Mouse (Mus musculus) spleen, postnatal 4 days (tissue): ENCODE data around the gene Tnrc6a.

Source experiments
- DNase-seq, 2 experiments: peaks; one replicate each; pipeline ENCODE4 v3.0.0; 2022; ENCODE audit warnings: low spot score in 2 of 2

Tnrc6a gene

DNA sequence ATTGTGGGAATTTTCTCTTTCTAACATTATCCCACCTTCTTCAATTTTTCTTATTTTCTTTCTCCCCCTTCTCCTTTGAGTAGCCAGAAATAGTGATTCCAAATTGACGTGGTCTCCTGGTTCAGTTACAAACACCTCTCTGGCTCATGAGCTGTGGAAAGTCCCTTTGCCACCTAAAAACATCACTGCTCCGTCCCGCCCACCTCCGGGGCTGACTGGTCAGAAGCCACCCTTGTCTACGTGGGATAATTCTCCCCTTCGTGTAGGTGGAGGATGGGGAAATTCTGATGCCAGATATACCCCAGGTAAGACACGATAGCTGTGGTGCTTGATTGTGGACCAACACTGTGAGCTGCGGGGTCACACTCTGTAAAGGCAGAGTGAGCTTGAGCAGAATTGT, 66.1 kb downstream of the Tnrc6a start:
- DNase-seq, result no peak

DNA sequence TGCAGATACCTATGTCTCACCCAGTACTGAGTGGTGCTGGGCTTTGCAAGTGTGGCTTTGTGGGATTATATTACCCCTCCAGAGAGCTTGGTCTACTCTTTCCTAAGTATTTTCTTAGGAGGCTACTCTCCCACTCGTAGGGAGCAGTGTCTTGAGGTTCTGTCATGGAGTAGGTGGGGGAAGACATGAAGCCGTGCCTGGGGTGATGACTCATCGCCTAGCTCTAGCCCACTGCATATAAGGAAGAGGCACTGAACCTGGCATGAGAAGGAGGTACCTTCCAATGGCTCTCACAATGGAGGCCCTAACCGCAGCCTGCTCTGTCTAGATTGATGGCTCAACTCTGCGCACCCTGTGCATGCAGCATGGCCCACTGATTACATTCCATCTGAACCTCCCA, 68.0 kb downstream of the Tnrc6a start:
- no peak for DNase-seq

DNA sequence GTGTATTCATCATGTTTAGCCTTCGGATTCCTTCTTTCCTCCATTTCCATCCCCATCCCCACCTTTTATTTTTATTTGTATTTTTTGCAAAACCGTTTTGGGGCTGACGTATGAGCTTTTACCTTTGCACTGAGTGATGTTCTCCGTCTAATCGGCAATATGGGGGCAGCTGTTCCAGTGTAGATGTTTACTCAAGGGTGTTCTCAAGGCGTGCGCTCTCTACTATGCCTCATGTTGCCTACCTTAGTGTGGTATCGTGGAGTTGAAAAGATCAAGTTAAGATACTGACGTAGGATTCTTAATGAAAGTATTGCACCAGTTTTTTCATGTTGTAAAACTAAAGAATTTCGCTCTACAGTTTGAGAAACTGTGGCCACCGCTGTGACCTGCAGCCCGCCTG, 69.5 kb downstream of the Tnrc6a start:
- DNase-seq, result no peak

DNA sequence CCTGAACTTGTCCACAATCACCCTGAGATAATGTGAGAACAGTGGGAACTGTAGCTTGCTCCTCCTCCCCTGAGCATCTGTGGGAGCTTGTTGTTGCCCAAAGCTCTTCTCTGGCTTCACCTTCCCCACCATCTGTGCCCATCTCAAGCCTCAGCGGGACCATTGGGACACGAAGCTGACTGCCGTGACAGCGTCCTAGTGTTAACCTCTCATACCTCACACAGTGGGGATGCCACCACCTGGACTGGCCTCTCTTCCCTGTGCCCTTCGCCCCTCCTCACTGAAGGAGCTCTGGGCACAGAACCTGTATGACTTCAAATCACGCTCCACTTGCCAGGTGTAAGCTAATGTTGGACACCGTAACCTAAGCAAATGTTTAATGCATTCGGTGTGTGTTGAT, 71.0 kb downstream of the Tnrc6a start:
- DNase-seq, result no peak

DNA sequence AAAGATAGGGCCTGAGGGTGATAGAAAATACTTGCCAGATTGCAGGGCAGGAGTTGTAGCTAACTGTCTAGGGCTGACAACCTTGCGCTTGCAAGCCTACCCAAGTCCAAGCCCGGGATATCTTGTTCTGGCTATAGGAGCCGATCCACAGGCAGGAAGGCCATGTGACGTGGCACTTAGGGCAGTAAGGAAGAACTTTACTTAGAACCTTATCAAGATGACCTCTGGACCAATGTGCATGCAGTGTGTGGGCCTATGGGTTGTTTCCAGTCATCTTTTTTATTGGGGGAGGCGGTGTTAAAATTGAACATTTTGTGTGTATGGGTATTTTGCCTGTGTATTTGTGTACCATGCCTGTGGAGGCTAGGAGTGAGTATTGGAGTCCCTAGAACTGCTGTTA, 72.7 kb downstream of the Tnrc6a start:
- no peak for DNase-seq

DNA sequence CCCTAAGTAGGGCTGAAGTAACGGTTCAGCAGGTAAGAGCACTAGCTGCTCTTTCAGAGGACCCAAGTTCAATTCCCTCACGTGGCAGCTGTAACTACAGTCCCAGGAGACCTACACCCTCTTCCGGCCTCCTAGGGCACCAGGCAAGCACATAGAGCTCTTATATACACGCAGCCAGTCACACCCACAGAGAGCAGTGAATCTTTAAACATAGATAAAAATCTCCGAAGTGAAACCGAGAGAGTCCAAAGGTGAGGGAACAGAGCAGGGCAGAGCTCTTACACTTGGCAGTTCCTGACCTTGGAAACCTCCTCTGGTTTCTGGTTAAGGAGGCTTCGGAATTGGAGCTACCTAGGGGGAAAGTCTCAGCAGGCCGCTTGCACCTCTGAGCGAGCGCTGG, 75.0 kb downstream of the Tnrc6a start:
- DNase-seq, result no peak

DNA sequence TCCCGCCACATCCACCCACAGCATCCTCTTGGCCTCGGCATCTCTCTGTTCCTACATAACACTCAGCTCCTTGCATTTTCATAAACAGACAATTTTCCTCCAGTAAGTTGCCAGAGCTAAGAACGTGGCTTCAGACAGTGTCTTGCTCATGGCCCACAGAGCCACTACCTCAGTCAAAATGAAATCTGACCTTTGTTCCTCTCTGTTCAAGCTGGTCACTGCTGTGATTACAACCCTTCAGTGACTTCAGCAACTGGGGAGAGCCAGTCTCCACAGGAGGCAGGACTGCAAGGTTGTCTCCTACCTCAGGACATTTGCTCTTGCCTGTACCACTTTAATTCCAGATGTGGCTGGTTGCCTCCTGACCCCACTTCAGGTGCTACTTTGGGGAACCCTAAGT, 75.5 kb downstream of the Tnrc6a start:
- no peak for DNase-seq

DNA sequence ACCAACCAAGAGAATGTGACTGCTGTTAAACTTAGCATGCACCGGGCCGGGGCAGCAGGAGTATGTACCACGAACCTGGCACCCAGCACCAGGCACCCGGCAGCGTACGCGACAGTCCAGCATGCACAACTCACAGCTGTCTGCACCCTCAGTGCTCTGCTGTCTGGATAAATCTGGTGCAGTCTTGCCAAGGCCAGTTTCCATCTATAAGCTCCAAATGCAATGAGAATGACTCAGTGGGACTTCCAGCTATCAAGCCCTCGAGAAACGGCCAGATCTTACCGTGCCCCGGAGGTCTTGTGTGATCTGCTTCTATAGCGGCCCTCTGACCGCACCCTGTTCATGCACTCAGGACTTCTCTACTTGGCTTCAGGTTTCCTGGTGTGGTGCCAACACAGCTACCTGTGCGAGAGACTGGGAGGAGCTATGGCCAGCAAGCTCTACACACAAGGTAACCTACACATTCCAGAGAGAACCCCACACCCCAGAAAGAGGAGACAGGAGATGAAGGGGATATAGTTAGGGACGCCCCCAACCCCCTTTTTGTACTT, 76.0 kb downstream of the Tnrc6a start:
- no peak for DNase-seq

DNA sequence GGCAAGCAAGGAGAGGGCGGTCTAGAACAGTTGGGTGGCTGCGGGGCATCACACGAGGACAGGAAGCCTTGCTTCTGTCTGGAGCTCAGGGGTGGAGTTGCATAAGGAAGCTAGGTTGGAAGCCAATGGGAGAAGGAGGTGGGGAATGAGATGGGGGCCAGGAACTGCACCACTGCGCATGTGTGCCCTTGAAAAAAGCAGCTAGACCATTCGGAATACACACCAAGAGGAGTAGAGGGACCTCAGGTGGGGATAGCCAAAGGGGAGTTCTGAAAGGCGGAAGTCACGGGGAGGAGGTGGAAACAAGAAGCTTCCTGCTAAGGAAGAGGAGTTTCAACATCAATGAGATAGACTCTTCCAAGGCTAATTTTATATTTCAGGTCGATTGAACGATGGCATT, 77.0 kb downstream of the Tnrc6a start:
- DNase-seq, result no peak

DNA sequence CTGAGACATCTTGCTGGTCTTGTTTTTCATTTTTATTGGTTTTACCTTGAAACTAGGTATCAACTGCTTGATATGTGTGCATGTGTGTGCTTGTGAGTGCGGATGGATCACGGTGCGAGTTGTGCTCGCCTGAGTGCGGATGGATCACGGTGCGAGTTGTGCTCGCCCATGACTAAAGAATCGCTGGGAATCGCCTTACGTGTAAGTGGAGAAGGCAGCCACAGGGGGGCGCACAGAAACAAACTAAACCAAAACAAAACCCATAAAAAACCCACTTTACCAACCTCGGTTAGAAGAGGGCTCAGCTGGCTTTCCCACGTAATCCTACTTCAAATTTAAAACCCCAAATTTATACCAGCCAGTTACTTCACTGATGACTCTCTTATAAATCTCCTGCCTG, 81.6 kb downstream of the Tnrc6a start:
- DNase-seq, result peak; percentile 30 to 80

DNA sequence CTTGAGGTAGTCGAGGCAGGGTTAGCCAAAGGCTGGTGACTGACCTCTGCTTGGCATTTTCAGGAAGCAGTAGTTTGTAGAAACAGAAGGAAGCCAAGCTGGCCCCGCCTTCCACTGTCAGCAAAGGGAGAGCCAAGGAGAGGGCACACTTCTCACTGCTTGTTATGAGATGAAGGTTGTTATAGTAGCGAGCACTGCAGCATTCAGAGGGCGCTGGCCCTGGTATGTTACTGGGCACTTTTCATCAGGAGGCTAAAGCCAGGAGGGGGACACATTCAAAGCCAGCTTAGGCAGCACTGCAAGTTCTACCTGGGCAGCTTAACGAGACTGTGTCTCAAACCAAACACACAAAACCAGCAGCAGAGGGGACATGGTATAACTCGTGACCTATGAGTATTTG, 83.9 kb downstream of the Tnrc6a start:
- no peak for DNase-seq

DNA sequence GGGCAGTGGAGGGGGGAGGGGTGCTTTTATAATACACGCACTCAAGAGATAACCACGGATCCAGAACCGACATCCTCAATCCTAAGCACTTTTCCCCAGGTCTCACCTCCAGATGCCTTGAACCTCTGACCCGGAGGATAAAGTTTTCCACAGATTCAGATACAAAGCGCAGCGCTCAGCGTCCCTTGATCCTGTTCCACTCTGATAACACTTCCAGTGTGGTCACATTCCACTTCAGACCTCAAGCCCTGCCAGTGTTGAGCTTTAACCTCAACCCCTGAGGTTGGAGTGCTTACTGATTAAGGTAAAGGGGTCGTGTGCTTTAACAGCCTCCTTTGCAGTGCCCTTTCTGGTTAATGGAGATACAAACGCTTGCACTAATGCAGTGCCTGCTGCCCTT, 86.2 kb downstream of the Tnrc6a start:
- no peak for DNase-seq

DNA sequence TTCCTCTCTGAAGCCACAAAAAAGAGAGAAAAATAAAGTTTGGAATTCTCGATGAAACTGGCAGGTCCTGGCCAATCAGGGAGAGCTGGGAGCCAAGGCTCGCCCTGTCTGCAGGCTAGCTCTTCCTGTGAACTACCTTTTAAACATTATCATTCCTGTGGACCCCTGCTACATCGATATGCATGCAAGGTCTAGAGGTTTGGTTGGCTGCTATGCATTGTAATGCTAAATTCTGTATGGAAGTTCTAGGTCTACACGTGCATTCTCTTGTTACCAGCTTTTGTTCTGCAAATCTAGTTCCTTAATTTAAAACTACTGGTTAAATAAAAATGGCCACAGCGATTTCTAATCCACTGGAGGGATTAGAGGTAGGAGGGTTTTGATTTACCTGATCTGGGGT, 87.8 kb downstream of the Tnrc6a start:
- DNase-seq, result no peak

DNA sequence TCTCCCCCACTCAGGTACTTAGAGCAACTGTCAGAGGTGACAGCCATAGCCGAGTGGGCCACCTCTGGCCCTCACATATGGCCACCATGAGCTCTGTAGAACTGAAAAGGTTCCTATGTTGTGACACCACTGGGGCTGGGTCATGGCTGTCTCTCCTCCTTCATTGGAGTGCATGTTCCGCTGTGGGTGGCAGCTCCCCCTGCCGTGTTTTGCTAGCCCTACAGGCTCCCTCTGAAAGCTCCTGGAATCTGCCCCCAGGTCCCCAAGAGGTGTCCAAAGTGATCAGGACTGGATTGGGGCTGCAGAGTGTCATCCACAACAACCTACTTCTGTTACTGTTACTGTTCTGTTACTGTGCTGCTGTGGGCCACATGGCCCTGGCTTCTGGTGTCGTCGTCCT, 88.6 kb downstream of the Tnrc6a start:
- no peak for DNase-seq

DNA sequence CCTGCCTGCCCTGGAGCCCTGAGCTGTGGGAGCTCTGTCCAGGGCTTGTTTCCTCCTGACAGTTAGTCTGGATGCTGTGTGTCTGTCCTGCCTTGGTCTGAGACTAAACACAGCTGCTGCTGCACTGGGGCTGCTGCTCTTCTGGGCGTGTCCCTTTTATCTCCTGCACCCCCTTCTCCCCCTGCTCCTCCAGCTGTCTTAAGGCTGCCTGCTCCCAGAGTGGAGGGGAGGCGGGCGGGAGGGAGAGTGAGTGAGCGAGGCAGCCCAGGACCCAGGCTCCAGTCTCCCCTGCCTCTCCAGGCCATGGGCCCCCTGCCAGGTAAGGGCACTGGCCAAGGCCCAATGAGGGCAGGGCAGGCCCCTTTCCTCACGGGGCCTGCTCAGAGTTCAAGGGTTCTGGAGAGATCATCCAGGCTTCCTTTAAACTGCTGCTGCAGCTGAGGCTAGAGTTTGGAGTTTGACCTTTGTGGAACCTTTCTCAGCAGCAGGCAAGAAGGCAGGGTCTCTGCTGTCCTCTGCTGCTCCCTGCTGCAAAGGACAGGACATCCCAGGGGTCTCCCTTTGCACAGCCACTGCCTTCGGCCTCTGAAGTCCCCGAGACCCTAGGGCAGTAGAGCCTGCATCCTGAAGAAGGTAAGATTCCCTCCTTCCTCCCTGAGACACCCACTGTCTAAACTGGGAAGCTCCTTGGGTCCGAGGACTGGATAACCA, 90.8 kb downstream of the Tnrc6a start, which contains the start of gene Slc5a11:
Gene Slc5a11, plus strand, starts transcription at position 416 of the 711 bp plus-strand sequence.
- no peak for DNase-seq

DNA sequence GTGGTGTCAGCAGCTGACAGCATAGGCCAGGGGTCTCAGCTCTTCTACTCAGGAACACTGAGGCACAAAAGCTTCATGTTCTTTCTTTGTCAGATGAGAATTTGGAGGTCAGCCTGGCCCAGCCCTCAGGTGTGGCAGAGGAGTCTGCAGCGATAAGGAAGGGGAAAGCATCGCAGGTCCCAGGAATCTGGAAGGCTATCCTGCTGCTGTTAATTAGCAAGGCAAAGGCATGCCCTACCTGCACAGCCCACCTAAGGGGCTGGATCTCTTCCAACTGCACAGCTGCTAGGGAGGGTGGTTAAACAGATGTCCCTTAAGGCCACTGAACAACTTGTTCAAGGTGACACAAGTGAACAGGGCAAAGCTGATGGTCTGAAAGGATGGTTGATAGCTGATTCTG, 91.5 kb downstream of the Tnrc6a start:
- no peak for DNase-seq

DNA sequence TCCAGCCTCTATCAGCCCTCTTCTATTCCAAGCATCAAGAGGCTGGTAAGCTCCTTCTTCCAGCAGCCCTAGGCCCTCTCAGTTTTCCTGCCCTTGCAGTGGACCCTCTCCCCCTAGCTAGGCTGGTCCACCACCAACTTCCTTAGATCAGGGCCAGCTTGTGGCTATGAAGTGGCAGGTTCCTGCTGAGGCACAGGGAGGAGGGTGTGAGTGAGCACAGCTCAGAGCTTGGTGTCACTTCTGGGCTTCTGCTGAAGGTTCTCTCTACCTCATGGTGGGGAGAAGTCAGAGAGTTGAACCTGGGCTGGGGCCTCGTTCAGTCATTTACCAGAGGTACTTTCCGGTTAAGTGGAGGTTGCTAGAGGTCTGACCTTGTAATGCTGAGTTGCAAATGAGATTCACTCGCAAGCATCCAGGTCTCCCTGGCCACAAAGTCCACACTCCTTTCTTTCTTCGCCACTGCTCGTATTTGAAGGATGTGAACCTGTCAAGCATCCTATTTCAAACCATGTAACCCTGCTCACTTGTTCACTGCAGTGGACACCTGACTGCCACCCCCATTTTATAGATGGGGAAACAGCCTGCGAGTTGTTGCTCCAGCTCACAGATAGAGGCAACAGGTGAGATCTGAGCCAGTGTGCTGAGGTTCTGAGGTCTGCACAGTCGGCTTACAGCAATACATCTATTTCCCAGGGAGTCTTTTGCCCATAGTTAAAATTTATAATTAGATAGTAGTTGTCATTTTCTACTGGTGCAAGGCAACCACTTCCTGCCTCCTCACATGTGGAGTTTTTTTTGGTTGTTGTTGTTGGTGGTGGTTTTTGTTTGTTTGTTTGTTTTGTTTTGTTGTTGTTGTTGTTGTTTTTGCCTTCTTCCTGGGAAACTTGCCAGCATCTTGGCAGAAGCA, 94.0 kb downstream of the Tnrc6a start:
- DNase-seq, result no peak

DNA sequence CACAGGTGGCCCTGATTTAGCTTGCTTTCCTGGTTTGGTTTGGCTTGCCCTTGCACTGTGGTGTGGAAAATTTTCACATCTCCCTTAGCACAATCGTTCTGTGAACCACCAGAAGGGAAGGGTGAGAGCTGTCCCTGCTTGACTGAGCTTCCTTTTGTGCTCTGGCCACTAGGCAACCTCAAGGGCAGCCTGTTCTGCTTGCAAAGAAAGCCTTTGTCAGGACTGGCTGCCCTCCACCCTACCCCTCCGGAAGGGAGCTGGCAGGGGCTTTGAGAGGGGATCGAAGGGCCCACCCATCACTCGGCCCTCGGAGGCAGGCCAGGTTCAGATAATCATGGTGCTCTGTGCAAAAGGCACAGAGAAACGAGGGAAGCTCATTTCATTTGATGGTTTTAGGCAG, 94.9 kb downstream of the Tnrc6a start:
- DNase-seq, result no peak

DNA sequence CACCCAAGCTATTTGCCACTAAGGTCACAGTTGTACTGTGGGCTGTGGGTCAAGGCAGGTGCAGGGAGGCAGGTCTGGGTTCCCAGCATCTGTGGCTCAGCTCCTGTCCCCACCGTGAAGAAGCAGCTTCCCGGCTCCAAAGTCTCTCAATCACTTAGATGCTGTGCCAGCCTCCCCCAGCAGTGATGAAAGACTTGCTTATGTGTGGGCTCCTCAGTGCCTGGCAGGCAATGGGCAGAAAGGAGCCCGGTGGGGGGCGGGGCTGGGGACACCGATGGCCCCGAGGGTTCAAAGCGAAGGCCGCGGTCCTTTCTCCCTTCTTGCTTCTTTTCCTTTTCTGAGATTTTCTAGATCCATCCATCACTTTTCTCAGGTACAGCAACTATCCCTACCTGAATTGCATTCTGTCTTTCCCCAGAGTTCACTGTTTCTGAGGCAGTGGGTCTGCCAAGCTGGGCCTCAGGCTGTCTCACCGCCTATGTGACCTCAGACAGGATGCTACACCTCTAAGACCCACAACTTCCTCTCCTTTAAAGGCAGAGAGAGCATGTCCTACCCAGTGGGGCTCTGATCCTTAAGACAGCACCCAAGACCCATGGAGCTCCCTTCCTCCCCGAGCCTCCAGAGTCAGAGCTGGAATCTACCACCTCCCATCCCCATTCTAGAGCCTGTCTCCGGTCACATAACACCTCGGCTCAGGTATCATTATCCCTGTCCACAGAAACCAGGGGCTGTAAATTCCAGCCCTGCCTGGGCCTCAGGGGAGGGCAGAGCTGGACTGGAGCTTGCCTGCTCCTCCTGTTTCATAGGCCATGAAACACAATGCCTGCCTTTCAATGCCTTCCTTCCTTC, 96.3 kb downstream of the Tnrc6a start:
- DNase-seq, result no peak

DNA sequence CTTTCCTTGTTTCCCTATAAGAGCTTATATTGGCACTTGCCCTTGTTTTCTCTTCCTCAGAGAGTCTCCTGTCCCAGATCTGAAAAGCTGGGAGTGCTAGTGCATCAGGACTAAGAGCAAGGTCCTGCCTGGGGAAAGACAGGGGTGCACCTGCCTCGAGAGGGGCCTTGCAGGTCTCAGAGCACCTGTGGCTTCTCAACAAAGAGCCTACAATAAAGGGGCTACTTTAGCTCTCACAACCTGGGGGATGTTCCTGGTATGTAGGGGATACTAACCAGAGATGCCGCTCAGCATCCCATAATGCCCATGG, 96.9 kb downstream of the Tnrc6a start:
- no peak for DNase-seq

DNA sequence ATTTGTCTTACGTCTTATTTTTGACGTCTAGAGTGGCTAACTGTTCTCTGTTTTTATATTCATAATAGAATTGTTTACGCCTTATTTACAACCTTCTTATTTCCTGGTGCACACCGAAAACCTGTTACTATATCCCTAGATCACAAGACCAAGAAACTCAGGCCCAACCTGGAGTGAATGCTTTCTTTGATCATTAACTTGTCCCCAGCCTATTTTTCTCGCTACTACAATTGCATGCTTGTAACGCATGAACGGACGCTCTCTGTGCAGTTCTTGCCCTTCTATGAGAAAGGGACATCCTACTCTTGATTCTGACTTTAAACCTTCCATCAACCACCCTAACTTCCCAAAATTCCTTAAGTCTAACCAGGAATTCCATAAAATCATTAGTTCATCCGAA, 100.4 kb downstream of the Tnrc6a start:
- DNase-seq, result no peak

DNA sequence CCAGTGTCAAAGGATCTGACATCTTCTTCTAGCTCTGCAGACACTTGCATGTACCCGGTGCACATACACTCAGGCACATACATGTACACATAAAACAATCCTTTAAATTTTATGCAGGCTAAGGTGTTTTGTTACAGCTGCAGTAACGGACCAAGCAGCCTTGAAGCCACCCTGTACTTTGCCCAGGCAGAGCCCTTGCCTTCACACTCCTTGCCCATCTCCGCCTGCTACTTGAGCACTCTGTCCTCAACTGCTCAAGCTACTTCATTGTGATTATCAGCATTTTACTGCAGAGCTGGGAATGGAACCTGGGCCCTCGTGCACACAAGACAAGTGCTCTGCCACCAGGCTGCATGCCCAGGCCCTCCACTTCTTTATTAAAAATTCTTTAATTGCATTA, 101.5 kb downstream of the Tnrc6a start:
- DNase-seq, result no peak
